Mouse (Mus musculus) embryonic facial prominence, embryonic 12.5 days (tissue): ENCODE measurements around the gene Exph5. TPM values are rescaled to one million over a fixed set of nuclear protein-coding genes. Genes with fewer than 3 reads are reported as not detected.

ENCODE experiments used
- ATAC-seq: fragments of 200-750 bp; cut with Nextera tagmentation; 2 replicates; pipeline ENCODE4 v1.8.0; 2017; ENCODE audit not compliant: insufficient number of reproducible peaks, insufficient read depth, low FRiP score, low TSS enrichment
- H3K27ac ChIP-seq: fragments of 300-500 bp; sonication (generic); 2 replicates; pipeline ENCODE4 v1.5.1; 2016; ENCODE audit warnings: mild to moderate bottlenecking
- H3K27me3 ChIP-seq: fragments of 300-500 bp; sonication (generic); 2 replicates; pipeline ENCODE4 v1.6.1; 2016; ENCODE audit warnings: mild to moderate bottlenecking, moderate library complexity
- H3K36me3 ChIP-seq: fragments of 300-500 bp; sonication (generic); 2 replicates; pipeline ENCODE4 v1.6.1; 2016; ENCODE audit warnings: mild to moderate bottlenecking
- H3K4me1 ChIP-seq: fragments of 300-500 bp; sonication (generic); 2 replicates; pipeline ENCODE4 v1.6.1; 2016
- H3K4me2 ChIP-seq: fragments of 300-500 bp; sonication (generic); replicated peaks from 2 replicates; pipeline ENCODE4 v1.6.1; 2016; ENCODE audit warnings: mild to moderate bottlenecking, moderate library complexity
- H3K4me3 ChIP-seq: fragments of 300-500 bp; sonication (generic); 2 replicates; pipeline ENCODE4 v1.5.1; 2016; ENCODE audit warnings: mild to moderate bottlenecking
- H3K9ac ChIP-seq: fragments of 300-500 bp; sonication (generic); 2 replicates; pipeline ENCODE4 v1.6.1; 2016; ENCODE audit warnings: mild to moderate bottlenecking, moderate library complexity
- H3K9me3 ChIP-seq: fragments of 300-500 bp; sonication (generic); 2 replicates; pipeline ENCODE4 v1.6.1; 2016; ENCODE audit warnings: mild to moderate bottlenecking, moderate library complexity
- WGBS: fragments of 180-500 bp; shearing (Covaris S2); methylation state at CpG from one replicate; pipeline ENCODE4 v1.1.7; 2016; 5-methylcytosine and 5-hydroxymethylcytosine counted together
- polyA plus RNA-seq: library from polyadenylated mRNA; unstranded; fragments of >200 nt; fragmentation: Nextera tagmentation; extraction: Ambion mirVana; gene quantifications from 2 replicates; pipeline ENCODE4 v1.2.1, GENCODE M21; 2016

Exph5 gene
- polyA plus RNA-seq, 1 experiment from 2014 or later, result 0.84 TPM

DNA sequence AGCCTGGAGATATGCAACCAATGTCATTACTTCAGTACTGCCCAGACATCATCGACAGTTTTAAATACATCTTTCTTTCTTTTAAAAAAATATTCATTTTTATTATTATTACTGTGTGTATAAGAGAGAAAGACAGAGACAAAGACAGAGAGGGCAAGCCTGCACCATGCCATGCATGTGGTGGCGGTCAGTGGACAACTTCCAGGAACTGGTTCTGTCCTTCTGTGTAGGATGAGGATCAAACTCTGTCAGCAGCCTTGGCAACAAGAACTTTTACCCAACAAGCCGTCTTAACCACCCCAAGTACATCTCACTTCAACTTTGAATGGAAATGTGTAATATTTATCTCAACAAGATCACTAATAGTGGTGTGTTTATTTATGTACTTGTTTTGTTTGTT is 40.5 kb downstream of the Exph5 start:
- H3K4me2 ChIP-seq, result no peak overlapping the region
- 0 out of 2 replicates have a peak, but pooled peaks cover 4% of the 10 kb centered on the region for H3K27me3 ChIP-seq
- no peaks in the 10 kb centered on the region for H3K9me3 ChIP-seq
- H3K27ac ChIP-seq, result no peak overlapping the region
- no peak overlapping the region for H3K9ac ChIP-seq
- 74% methylated on average over 3 of the region's 3 CpGs for WGBS
- H3K36me3 ChIP-seq, result no peaks in the 10 kb centered on the region
- H3K4me1 ChIP-seq, result no peaks in the 10 kb centered on the region
- H3K4me3 ChIP-seq, result no peak overlapping the region
- no peak for ATAC-seq

DNA sequence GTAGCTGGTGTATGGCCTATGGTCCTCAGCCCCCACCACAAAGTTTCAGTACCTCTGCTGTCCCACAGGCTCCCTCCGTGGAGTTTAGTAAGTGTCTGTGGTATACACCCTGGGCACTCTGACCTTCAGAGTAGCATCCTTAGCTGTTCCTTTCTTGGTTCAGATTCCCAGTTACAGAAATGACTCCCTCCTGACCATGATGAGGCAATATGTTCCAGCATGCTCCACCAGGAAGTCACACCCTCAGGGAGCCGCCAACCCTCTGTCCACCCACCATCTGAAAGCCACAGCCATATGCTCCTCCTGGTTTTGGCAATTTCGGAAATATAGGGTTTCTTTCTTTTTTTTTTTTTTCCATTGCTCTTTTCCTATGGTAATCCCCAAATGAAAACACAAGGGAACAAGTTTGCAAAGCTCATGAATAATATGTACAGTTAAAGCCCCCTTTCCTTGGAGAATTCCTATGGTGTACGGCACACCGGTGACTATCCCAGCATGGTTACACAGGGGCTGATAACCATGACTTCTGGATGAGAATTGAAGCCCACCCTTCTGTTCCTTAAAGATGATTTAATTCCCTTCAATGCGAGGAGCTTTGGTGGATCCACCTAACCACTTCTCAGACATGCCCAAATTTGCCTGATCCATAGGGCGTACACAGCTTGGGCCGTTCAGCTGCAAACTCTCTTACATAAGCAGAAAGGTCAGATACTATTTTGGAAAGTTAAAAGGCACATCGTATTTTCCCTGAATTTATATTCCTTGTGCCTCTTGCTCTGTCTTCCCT is 43.4 kb downstream of the Exph5 start:
- Histone ChIP-seq H3K4me1 (no peaks in the 10 kb centered on the region), H3K9me3 (no peaks in the 10 kb centered on the region), H3K36me3 (no peaks in the 10 kb centered on the region), H3K27me3 (0 out of 2 replicates have a peak, but pooled peaks cover 4% of the 10 kb centered on the region), H3K4me2 (no peak overlapping the region), H3K27ac (no peak overlapping the region), H3K4me3 (no peak overlapping the region), H3K9ac (no peak overlapping the region)
- WGBS, result 89% methylated on average over 9 of the region's 9 CpGs
- ATAC-seq, result no peak

DNA sequence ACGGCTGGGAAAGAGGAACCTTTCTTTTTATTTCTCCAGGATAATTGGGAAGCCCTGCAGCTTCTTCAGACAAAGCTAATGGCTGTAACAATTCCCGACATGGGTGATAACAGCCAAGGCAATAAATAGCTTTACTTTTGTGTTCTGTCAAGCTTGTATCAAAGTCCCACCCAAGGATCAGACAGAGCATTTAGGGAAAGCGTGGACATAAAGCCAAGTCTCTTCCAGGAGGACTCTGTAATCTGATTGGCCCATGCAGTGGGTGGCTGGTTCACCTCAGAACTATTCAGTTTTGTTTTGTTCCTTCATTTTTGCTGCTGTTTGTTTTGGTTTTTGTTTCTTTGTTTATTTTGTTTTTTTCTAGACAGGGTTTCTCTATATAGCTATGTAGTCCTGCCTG is 44.3 kb downstream of the Exph5 start:
- 74% methylated on average over 3 of the region's 3 CpGs for WGBS

DNA sequence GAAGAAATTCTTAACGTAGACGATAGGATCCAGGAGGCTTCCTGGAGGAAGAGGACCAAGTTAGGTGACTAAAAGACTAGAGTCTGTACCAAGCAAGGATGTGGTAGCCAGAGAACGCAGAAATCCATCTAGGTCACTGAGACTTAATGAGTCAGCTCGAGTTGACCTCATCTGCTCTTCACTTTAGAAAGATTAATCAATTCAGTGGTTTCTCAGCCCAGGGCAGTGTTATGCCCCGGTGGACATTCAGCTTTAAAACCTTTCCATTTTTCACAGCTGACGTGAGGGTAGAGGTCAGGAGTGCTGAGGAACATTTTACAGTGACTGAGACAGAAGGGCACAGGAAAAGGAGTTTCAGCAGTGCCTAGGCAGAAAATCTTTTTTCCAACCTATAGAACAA is 44.9 kb downstream of the Exph5 start:
- no peaks in the 10 kb centered on the region for H3K4me1 ChIP-seq
- no peak overlapping the region for H3K4me3 ChIP-seq
- H3K27me3 ChIP-seq, result no peaks in the 10 kb centered on the region
- ATAC-seq, result no peak
- no peaks in the 10 kb centered on the region for H3K36me3 ChIP-seq
- H3K4me2 ChIP-seq, result no peak overlapping the region
- 67% methylated on average over 6 of the region's 6 CpGs for WGBS
- no peak overlapping the region for H3K9ac ChIP-seq
- 0 out of 2 replicates have a peak, but pooled peaks cover 3% of the 10 kb centered on the region for H3K9me3 ChIP-seq
- H3K27ac ChIP-seq, result no peak overlapping the region

More for the DNA sequence above, 44.3 kb downstream of the Exph5 start:
- no peaks in the 10 kb centered on the region for H3K36me3 ChIP-seq
- H3K27me3 ChIP-seq, result 0 out of 2 replicates have a peak, but pooled peaks cover 4% of the 10 kb centered on the region
- no peak overlapping the region for H3K27ac ChIP-seq
- H3K9ac ChIP-seq, result no peak overlapping the region
- no peaks in the 10 kb centered on the region for H3K4me1 ChIP-seq
- no peak for ATAC-seq
- no peak overlapping the region for H3K4me2 ChIP-seq
- H3K4me3 ChIP-seq, result no peak overlapping the region
- 0 out of 2 replicates have a peak, but pooled peaks cover 3% of the 10 kb centered on the region for H3K9me3 ChIP-seq

DNA sequence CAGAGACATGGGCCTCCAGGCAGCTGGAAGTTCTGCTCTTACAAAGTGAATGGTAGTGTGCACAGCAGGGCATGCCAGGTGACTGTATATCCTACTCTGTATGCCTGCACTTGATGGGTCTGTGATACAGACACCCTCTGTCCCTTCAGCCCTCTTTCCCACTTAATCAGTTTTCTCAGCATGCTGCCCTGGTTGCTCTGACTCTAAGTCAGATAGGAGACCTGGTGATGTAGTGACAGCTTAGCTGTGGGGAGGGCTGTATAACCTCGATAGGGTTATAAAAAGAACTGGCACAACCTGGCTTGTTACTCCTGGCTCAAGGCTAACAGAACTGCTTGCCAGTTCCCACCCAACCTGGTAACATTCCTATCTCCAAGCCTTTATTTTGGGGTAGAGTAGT is 47.7 kb downstream of the Exph5 start:
- no peaks in the 10 kb centered on the region for H3K4me1 ChIP-seq
- H3K4me3 ChIP-seq, result no peak overlapping the region
- no peak overlapping the region for H3K4me2 ChIP-seq
- no peak for ATAC-seq
- no peaks in the 10 kb centered on the region for H3K27me3 ChIP-seq
- 75% methylated on average over 1 of the region's 1 CpGs for WGBS
- H3K36me3 ChIP-seq, result no peaks in the 10 kb centered on the region
- no peak overlapping the region for H3K9ac ChIP-seq
- H3K27ac ChIP-seq, result no peak overlapping the region
- H3K9me3 ChIP-seq, result 0 out of 2 replicates have a peak, but pooled peaks cover 3% of the 10 kb centered on the region

DNA sequence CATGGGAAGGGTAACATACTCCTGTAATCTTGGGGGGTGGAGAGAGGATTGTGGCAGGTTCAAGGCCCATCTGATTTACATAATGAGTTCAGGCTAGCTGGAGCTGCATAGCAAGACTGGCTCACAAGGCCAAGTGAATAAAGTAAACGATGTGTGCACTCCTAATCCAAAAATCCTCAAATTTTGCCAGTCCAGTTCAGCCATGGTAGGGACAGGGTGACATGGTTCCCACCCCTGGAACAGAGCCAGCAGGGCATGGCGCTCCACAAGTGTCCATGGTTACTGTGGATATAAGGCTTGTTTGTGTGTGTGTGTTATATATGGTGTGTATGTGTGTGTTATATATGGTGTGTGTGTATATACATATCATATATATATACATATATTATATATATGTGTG is 48.9 kb downstream of the Exph5 start:
- ATAC-seq, result no peak
- H3K9ac ChIP-seq, result no peak overlapping the region
- H3K27ac ChIP-seq, result no peak overlapping the region
- no peaks in the 10 kb centered on the region for H3K27me3 ChIP-seq
- no peaks in the 10 kb centered on the region for H3K4me1 ChIP-seq
- no peak overlapping the region for H3K4me3 ChIP-seq
- 0 out of 2 replicates have a peak, but pooled peaks cover 3% of the 10 kb centered on the region for H3K9me3 ChIP-seq
- H3K36me3 ChIP-seq, result no peaks in the 10 kb centered on the region
- 81% methylated on average over 2 of the region's 2 CpGs for WGBS
- no peak overlapping the region for H3K4me2 ChIP-seq

GRCm38 (mm10) chr9:53351899-53352298 is 50.4 kb downstream of the Exph5 start:
- no peaks in the 10 kb centered on the region for H3K36me3 ChIP-seq
- H3K4me2 ChIP-seq, result no peak overlapping the region
- no peak overlapping the region for H3K4me3 ChIP-seq
- no peaks in the 10 kb centered on the region for H3K4me1 ChIP-seq
- no peaks in the 10 kb centered on the region for H3K27me3 ChIP-seq
- H3K9me3 ChIP-seq, result 0 out of 2 replicates have a peak, but pooled peaks cover 3% of the 10 kb centered on the region
- H3K9ac ChIP-seq, result no peak overlapping the region
- WGBS, result 91% methylated on average over 6 of the region's 6 CpGs
- H3K27ac ChIP-seq, result no peak overlapping the region
- ATAC-seq, result no peak

GRCm38 (mm10) chr9:53353161-53353560 is 51.7 kb downstream of the Exph5 start:
- no peaks in the 10 kb centered on the region for H3K4me1 ChIP-seq
- ATAC-seq, result no peak
- H3K27ac ChIP-seq, result no peak overlapping the region
- no peak overlapping the region for H3K4me3 ChIP-seq
- H3K27me3 ChIP-seq, result no peaks in the 10 kb centered on the region
- no peak overlapping the region for H3K9ac ChIP-seq
- WGBS, result 89% methylated on average over 5 of the region's 5 CpGs
- H3K4me2 ChIP-seq, result no peak overlapping the region
- 0 out of 2 replicates have a peak, but pooled peaks cover 3% of the 10 kb centered on the region for H3K9me3 ChIP-seq
- no peaks in the 10 kb centered on the region for H3K36me3 ChIP-seq

- no peak overlapping the region for H3K9ac ChIP-seq
- no peaks in the 10 kb centered on the region for H3K4me1 ChIP-seq
- WGBS, result 52% methylated on average over 14 of the region's 14 CpGs
- no peaks in the 10 kb centered on the region for H3K36me3 ChIP-seq
- no peak overlapping the region for H3K4me2 ChIP-seq
- ATAC-seq, result no peak; the same call in 1 of the 2 replicates
- H3K27me3 ChIP-seq, result no peaks in the 10 kb centered on the region
- no peaks in the 10 kb centered on the region for H3K9me3 ChIP-seq
- no peak overlapping the region for H3K4me3 ChIP-seq
- H3K27ac ChIP-seq, result no peak overlapping the region
Measured at GRCm38 (mm10) chr9:53356219-53357155, 55.0 kb downstream of the Exph5 start.

DNA sequence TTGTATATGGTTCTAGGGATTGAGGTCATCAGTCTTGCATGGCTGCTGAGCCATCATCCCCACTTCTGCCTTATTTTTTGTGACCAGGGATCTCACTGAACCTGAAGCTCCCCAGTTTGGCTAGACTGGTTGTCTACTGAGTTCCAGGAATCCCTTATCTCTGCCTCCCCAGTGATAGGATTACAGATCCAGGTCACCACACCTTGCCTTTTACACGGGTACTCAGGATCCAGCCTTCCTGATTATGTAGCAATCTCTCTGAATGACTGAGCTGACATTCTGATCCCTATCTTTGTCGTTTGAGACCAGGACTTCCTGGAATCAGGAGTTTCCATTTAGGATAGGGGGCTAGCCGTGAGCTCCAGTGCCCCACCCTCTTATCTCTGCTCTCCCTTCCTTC is 69.9 kb downstream of the Exph5 start:
- WGBS, result 53% methylated on average over 3 of the region's 3 CpGs
- H3K36me3 ChIP-seq, result no peaks in the 10 kb centered on the region
- H3K27me3 ChIP-seq, result no peaks in the 10 kb centered on the region
- H3K4me1 ChIP-seq, result no peaks in the 10 kb centered on the region
- no peaks in the 10 kb centered on the region for H3K9me3 ChIP-seq
- no peak overlapping the region for H3K4me3 ChIP-seq
- H3K27ac ChIP-seq, result no peak overlapping the region
- no peak overlapping the region for H3K9ac ChIP-seq
- no peak overlapping the region for H3K4me2 ChIP-seq
- no peak for ATAC-seq

GRCm38 (mm10) chr9:53375907-53376306 is 74.4 kb downstream of the Exph5 start:
- WGBS, result 79% methylated on average over 4 of the region's 4 CpGs
- Histone ChIP-seq H3K4me3 (no peak overlapping the region), H3K36me3 (no peaks in the 10 kb centered on the region)

More at GRCm38 (mm10) chr9:53375907-53376306, 74.4 kb downstream of the Exph5 start:
- H3K9ac ChIP-seq, result no peak overlapping the region
- ATAC-seq, result no peak
- H3K9me3 ChIP-seq, result no peaks in the 10 kb centered on the region
- no peaks in the 10 kb centered on the region for H3K4me1 ChIP-seq
- H3K27ac ChIP-seq, result no peak overlapping the region
- no peaks in the 10 kb centered on the region for H3K27me3 ChIP-seq
- H3K4me2 ChIP-seq, result no peak overlapping the region
